Mouse (Mus musculus) megakaryocyte-erythroid progenitor cell, adult 5-6 weeks (primary cell): ENCODE data around the gene Acer3. TPM values are rescaled to one million over a fixed set of nuclear protein-coding genes. Genes with fewer than 3 reads are reported as not detected.

Experiments used
- ATAC-seq: replicated peaks from 2 replicates; pipeline ENCODE4 v1.8.0; 2016; ENCODE audit warnings: mild to moderate bottlenecking, inconsistent platforms; ENCODE audit not compliant: severe bottlenecking, poor library complexity, low FRiP score, low TSS enrichment
- total RNA-seq, 2 experiments: library from RNA; stranded (forward) in 1 of 2; stranded (reverse) in 1 of 2; fragments of 200-1000, 215-1000 nt in 1 of 2; fragments of >200 nt in 1 of 2; fragmentation: Nextera tagmentation in 1 of 2; gene quantifications; 2 replicates each; pipeline ENCODE4 v1.2.3; 2014 to 2017

Acer3 gene
- 28.8 and 28.9 TPM in 2 replicates for total RNA-seq (2014; fragmentation: Nextera tagmentation)
- total RNA-seq (2017) = 27.7 and 55.6 TPM in 2 replicates

- ATAC-seq = no peak
Measured at GRCm38 (mm10) chr7:98321083-98321482, at the start of gene Acer3. Gene Acer3 (minus strand): TSS chr7:98321208.

DNA sequence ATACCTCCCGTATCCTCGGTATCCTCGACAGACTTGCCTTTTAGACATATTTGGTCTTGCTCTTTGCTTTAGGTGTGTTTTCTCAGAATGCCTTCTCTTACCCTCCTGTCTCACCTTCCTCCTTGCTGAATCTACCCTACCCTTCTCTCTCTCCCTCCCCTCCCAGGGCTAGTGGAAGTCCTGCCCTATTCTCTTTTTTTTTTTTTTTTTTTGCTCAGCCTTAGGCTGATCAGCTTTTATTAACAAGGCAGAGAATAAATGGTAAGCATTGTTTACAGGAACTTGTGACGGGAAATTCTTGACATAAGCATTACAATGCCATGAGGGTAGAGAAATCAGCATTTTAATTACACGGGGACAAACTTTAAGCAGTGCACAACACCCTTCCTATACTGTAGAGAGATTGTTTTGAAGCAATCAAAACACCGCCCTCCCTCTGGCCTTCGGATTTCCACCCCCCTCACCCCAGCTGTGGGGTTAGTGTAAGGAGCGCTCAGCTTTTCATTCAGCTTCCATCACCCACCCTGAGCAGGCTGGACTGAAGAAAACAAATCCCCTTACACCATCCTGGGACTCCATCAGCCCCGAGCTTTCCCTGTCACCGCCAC, 48.9 kb upstream of the Acer3 start:
- no peak for ATAC-seq

DNA sequence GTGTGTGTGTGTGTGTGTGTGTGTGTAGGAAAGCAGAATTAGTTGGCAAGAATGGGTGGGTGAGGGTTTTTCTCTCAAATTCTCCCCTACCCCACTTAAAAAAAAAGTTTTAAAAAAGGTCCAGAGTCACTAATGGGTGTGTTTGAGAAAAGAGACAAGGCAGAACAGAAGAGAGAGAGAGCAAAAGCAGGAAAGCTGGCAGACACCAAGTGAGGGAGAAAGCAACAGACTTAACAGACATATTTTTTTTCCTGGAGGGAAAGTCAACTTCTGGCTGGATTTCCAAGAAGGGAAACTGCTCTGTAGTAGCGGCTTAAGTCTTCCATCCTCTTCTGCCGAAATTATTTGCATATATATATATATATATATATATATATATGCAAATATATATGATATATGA, 40.7 kb upstream of the Acer3 start:
- ATAC-seq = no peak

- no peak for ATAC-seq
Measured at GRCm38 (mm10) chr7:98361063-98361652, 40.1 kb upstream of the Acer3 start, which contains the start of gene Tsku. Gene Tsku (minus strand): TSS chr7:98361328.

GRCm38 (mm10) chr7:98360621-98360990, 39.6 kb upstream of the Acer3 start:
- ATAC-seq = no peak

DNA sequence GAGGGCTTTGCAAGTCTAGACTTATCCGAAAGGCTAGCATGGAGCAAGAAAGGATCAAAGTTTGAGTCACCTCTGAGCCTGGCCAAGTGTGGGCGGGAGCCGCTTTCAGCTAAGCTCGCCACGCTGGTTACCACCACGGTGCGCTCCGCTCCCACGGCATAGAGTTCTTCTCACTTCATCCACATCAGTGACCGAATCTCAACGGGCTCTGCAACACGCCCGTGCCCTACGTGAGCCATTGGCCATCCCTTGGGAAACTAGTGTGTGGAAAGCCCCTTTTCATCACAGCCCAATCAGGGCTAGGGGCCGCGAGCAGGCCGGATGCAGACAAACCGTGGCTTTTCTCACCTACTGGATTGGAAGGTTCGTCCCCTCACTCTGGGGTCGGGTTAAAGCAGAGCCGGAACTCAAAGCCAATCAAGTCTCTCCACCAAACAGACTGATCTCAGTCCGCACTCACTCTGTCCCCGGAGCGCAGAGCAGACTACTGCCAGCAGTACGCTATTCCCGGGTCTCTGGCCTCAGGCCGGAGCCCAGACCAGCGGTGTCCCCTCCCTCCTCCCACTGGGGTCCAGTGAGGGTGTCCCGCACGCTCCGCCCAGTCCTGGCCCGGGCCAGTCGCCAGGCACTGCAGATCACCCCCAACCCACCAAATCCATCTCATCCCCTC, 39.1 kb upstream of the Acer3 start:
- no peak for ATAC-seq

DNA sequence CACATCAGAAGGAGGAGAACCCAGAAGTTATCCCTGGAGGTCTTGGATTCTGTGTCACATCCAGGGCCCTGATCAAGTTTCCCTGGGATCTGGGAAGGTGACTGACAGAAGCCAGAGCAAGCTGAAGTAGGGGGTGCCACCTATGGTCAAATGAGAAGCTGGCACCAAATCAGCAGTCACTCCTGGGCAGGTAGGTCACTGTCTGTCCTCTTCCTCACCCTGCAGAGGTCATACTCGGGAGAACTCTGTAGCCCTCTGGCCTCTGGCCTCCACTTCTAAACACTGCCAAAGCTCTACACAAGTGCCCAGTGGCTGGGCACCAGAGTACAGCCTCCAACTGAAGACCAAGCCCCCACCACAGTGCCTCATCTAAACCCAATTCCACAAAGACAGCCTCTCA, 37.0 kb upstream of the Acer3 start:
- no peak for ATAC-seq

- ATAC-seq = no peak
Measured at GRCm38 (mm10) chr7:98357324-98357723, 36.3 kb upstream of the Acer3 start.

DNA sequence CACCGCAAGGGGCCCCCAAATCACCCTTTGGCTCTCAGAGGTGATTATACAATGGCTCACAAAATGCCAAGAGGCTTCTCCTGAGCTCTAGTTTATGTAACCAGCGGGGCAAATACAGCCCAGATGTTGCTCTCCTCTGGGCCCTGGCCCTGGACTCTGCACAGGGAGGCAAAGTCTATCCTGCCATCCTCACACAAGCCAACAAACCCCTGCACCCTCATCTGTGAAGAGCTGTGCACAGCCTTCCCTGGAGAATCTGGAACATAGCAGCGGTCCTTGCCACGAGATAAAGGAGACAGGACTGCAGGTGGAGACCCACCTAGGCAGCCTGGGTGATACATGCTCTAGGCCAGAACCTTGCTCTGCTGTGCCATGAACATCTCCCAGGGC, 33.9 kb upstream of the Acer3 start:
- no peak for ATAC-seq

GRCm38 (mm10) chr7:98354160-98354920, 33.3 kb upstream of the Acer3 start:
- no peak for ATAC-seq

- no peak for ATAC-seq
Measured at GRCm38 (mm10) chr7:98353616-98354015, 32.6 kb upstream of the Acer3 start.

GRCm38 (mm10) chr7:98351523-98351922, 30.5 kb upstream of the Acer3 start:
- no peak for ATAC-seq

DNA sequence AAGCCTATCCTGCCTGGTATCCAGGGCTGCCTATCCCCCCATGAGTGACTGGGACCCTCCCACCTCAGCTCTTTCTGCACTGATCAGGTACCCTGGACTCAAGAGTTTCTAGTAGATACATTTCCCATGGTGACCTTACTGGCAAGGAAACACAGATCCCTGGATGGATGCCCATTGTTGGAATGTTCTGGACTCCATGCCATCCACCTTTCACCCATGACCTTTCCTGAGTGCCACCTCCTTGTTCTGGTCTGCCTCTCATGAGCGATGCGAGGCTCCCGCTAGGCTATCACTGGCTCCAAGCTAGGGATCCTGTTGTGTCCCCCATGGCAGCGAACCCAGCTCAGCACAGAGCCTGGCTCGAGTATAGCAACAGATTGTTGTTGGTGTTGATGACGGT, 28.8 kb upstream of the Acer3 start:
- no peak for ATAC-seq

- ATAC-seq = peak; percentile 82
Measured at GRCm38 (mm10) chr7:98349096-98349495, 28.1 kb upstream of the Acer3 start.

DNA sequence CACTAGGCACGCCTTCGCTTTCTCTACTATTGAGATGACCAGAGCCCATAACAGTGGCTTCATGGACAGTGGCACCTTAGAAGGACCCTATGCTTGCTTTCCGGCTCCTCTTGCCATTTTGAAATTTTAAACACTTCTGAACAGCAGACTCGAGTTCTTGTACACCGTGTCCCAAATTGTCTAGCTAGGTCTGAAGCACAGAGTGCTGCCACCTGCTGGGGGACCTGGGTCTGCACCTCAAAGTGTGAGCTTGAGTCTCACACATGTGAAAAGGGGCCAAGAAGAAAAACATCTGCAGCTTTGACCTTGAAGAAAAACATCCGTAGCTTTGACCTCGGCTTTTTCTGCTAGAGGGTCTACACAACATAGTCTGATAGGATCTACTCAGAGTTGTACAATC, 27.0 kb upstream of the Acer3 start:
- peak; percentile 61 for ATAC-seq

DNA sequence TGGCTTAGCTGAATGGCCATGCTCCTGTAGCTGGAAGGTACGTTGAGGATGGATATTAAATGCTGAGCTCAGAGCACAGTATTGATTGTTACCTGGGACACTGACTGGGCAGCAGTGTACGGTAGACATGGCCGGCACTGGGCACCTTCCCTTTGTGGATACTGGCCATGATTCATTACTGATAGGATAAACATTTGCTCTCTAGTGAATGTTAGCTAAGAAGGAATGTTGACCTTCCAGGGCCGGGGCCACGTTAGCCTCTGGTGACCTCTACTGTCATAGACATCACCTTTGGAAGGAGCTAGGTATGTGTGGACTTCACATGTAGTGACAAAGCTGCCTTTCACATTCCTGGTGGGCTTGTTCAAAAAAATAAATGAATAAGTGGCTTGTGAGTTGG, 26.5 kb upstream of the Acer3 start:
- no peak for ATAC-seq

- no peak for ATAC-seq
Measured at GRCm38 (mm10) chr7:98345036-98345435, 24.0 kb upstream of the Acer3 start.

- peak; percentile 56 for ATAC-seq
Measured at GRCm38 (mm10) chr7:98344361-98344760, 23.4 kb upstream of the Acer3 start.

DNA sequence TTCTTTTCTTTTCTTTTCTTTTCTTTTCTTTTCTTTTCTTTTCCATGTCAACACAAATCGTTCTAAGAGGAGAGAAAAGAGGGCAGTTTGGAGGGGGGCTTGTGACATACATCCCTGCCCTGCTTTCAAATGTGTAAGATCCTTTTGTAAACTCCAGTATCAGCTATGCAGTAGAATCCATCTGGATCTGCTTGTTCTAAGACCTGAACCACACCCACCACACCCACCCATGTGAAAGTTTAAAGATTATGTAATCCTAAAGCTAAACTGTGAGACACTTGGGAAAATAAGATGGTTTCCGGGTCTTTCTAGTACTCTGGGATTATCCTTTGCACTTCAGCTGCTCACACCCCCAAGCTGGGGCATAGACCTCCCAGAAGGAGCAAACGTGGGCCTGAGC, 21.2 kb upstream of the Acer3 start:
- ATAC-seq = peak; percentile 21; the same call in 1 of the 2 replicates

DNA sequence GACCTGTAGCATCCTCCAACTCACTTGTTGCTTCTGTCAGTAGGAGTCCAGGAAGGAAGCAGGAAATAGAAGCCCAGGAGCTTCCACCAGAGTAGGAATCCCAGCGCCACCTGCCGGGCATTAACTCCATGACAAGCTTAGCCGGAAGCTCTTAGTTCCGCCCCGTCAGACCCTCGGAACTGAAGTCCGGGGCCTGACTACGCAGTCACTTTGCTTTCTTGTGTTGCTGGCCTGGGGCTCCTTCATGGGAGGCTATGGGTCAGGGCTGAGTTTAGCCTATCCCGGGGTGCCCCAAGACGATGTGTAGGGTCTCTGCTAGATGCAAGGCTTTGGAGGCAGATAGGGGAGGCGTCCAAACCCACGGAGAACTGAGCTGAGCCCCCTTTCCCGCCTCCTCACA, 20.5 kb upstream of the Acer3 start:
- peak; percentile 76 for ATAC-seq
